Mouse (Mus musculus): ENCODE results near the gene Shroom1.

- no peak for TF ChIP-seq CTCF (IDR thresholded peaks at IDR 0.05; ENCODE audit: low read depth)
- TF ChIP-seq EP300 (optimal IDR thresholded peaks at IDR 0.05): no peak
Measured at GRCm38 (mm10) chr11:53507098-53507805, 50.2 kb downstream of the Shroom1 start.
